Mouse (Mus musculus) lung, postnatal 4 days (tissue): ENCODE results near the gene Rps27a.
A peak's percentile ranks its signal among the peaks of the same experiment; 100 is the strongest.
"Not testable (repeated sequence)": the region's sequence is repeated elsewhere in the genome, so short reads cannot be mapped to it uniquely, and the experiment has no call there.

ENCODE experiments used
- DNase-seq, 2 experiments: peaks; one replicate each; pipeline ENCODE4 v3.0.0; 2021

Gene Rps27a

GRCm38 (mm10) chr11:29547752-29548503, at the start of gene Rps27a, which contains the start of gene Clhc1:
Gene Rps27a, minus strand, starts transcription at chr11:29548109.
Gene Clhc1, plus strand, starts transcription at chr11:29547950.
- peak; percentile 94 to 96 for DNase-seq

GRCm38 (mm10) chr11:29597159-29597558, 49.2 kb upstream of the Rps27a start:
- no peak for DNase-seq

GRCm38 (mm10) chr11:29595217-29595616, 47.3 kb upstream of the Rps27a start:
- DNase-seq, result no peak

- DNase-seq, result no peak
Observed at GRCm38 (mm10) chr11:29579610-29580009, 31.7 kb upstream of the Rps27a start.

GRCm38 (mm10) chr11:29572656-29573055, 24.7 kb upstream of the Rps27a start:
- DNase-seq, result no peak

- no peak for DNase-seq
Observed at GRCm38 (mm10) chr11:29571536-29571935, 23.6 kb upstream of the Rps27a start.

- no peak for DNase-seq
Observed at GRCm38 (mm10) chr11:29563406-29563805, 15.5 kb upstream of the Rps27a start.

GRCm38 (mm10) chr11:29560990-29561389, 13.1 kb upstream of the Rps27a start:
- no peak for DNase-seq

GRCm38 (mm10) chr11:29560452-29560851, 12.5 kb upstream of the Rps27a start:
- no peak for DNase-seq

GRCm38 (mm10) chr11:29549425-29549778, 1.5 kb upstream of the Rps27a start:
- DNase-seq, result no peak

- peak in 1 of 2 experiments; percentile 6 for DNase-seq
Observed at GRCm38 (mm10) chr11:29548504-29549424, 855 bp upstream of the Rps27a start.

- no peak for DNase-seq
Observed at GRCm38 (mm10) chr11:29547249-29547751, 609 bp downstream of the Rps27a start.

- no peak for DNase-seq
Observed at GRCm38 (mm10) chr11:29546762-29547161, 1.1 kb downstream of the Rps27a start.

- DNase-seq, result not testable (repeated sequence)
Observed at GRCm38 (mm10) chr11:29546297-29546696, 1.6 kb downstream of the Rps27a start.

GRCm38 (mm10) chr11:29545150-29545752, 2.7 kb downstream of the Rps27a start:
- DNase-seq, result not testable (repeated sequence)

GRCm38 (mm10) chr11:29544225-29544945, 3.5 kb downstream of the Rps27a start:
- DNase-seq, result no peak

GRCm38 (mm10) chr11:29538201-29538600, 9.7 kb downstream of the Rps27a start:
- DNase-seq, result no peak

GRCm38 (mm10) chr11:29525988-29526794, 21.7 kb downstream of the Rps27a start, which contains the start of gene Mtif2:
Gene Mtif2, plus strand, starts transcription at chr11:29526408.
- peak; percentile 85 to 86 for DNase-seq

- peak; percentile 94 for DNase-seq
Observed at GRCm38 (mm10) chr11:29514682-29515412, 33.1 kb downstream of the Rps27a start, which contains the start of gene Prorsd1. Gene Prorsd1, minus strand, starts transcription at chr11:29515033.

GRCm38 (mm10) chr11:29514325-29514681, 33.6 kb downstream of the Rps27a start:
- peak in 1 of 2 experiments; percentile 9 for DNase-seq
